Comparison of ENCODE assay signal across 23 mouse cellular contexts in genomic region chr5:140382688-140383087, GRCm38 (mm10). TPM values are rescaled to one million over a fixed set of nuclear protein-coding genes. Genes with fewer than 3 reads are reported as not detected.
DNase-seq lines count a peak whose midpoint lies in the region; ATAC-seq and TF ChIP-seq lines count a peak whose summit lies in the region.
"Had no signal": no experiment of that assay in that cellular context is flagged by ENCODE, and none has a peak within 500 bp of the region (broad histone marks: within the 10 kb centered on the region; RNA-seq: fewer than 3 reads in every experiment).

No protein-coding gene starts in this region.

- ATAC-seq in heart, embryonic 13.5 days (ENCODE audit: extremely low read depth, insufficient number of reproducible peaks, low FRiP score, low TSS enrichment): no peak
- no peak for ATAC-seq in heart, embryonic 12.5 days (ENCODE audit: insufficient number of reproducible peaks, low FRiP score)
- peak; percentile 51 for ATAC-seq in granulocyte monocyte progenitor cell, adult 5-6 weeks (replicated peaks; ENCODE audit: poor library complexity, severe bottlenecking)
- ATAC-seq: forebrain, embryonic 13.5 days; hindbrain, postnatal 0 days; intestine, postnatal 0 days; lung, postnatal 0 days; midbrain, embryonic 16.5 days had no signal

- no peaks in the 10 kb centered on the region for H3K9me3 ChIP-seq in heart, embryonic 13.5 days
- no peaks in the 10 kb centered on the region for H3K9me3 ChIP-seq in heart, embryonic 12.5 days (replicated peaks)
- H3K9me3 ChIP-seq: forebrain, embryonic 13.5 days; liver, embryonic 15.5 days; stomach, embryonic 15.5 days had no signal

- no peaks in the 10 kb centered on the region for H3K36me3 ChIP-seq in heart, embryonic 13.5 days
- H3K36me3 ChIP-seq in heart, embryonic 12.5 days: no peaks in the 10 kb centered on the region
- no peaks in the 10 kb centered on the region for H3K36me3 ChIP-seq in thymus, adult 2 months (ENCODE audit: control insufficient read depth, insufficient read depth, low read length)
- H3K36me3 ChIP-seq: liver, embryonic 15.5 days; stomach, embryonic 15.5 days had no signal

- no peak overlapping the region for H3K4me3 ChIP-seq in heart, embryonic 13.5 days
- H3K4me3 ChIP-seq in heart, embryonic 12.5 days: no peak overlapping the region
- H3K4me3 ChIP-seq in thymus, adult 2 months (ENCODE audit: control insufficient read depth, insufficient read depth, low read length): no peak overlapping the region
- H3K4me3 ChIP-seq: forebrain, embryonic 13.5 days; layer of hippocampus, adult 2 months; liver, embryonic 15.5 days; stomach, embryonic 15.5 days had no signal

- no peak for DNase-seq in thymus, adult 2 months
- DNase-seq in thymus, adult 18-20 months: no peak
- DNase-seq in layer of hippocampus, adult 18-20 months (ENCODE audit: low spot score in 2 of 2): no peak
- DNase-seq in embryo, embryonic 9.5 days (ENCODE audit: extremely low spot score): no peak
- no peak for DNase-seq in adrenal gland, postnatal 36 days
- DNase-seq: adrenal gland, adult 8-10 months; cerebellum, adult 18-20 months; cerebellum, postnatal 25 days; gastrocnemius, postnatal 25 days; kidney, postnatal 10 days; layer of hippocampus, postnatal 36 days; retina, postnatal 1 day had no signal

- peaks cover 46% of the 10 kb centered on the region for H3K4me1 ChIP-seq in heart, embryonic 13.5 days
- H3K4me1 ChIP-seq in heart, embryonic 12.5 days (replicated peaks): peaks cover 44% of the 10 kb centered on the region
- no peaks in the 10 kb centered on the region; the same call in none of the 2 replicates for H3K4me1 ChIP-seq in thymus, adult 2 months (replicated peaks; ENCODE audit: control insufficient read depth, insufficient read depth, low read length)

- H3K27ac ChIP-seq in heart, embryonic 13.5 days (replicated peaks): no peak overlapping the region
- no peak overlapping the region for H3K27ac ChIP-seq in heart, embryonic 12.5 days (ENCODE audit: poor library complexity, severe bottlenecking)
- peak overlapping the region; percentile 60; the same call in 1 of the 2 replicates for H3K27ac ChIP-seq in thymus, adult 2 months (ENCODE audit: control insufficient read depth, insufficient read depth, low read length)
- H3K27ac ChIP-seq: forebrain, embryonic 13.5 days; hindbrain, postnatal 0 days; layer of hippocampus, adult 2 months; liver, embryonic 15.5 days; stomach, embryonic 15.5 days had no signal

- H3K9ac ChIP-seq in heart, embryonic 13.5 days: peak overlapping the region; percentile 47; the same call in 1 of the 2 replicates
- H3K9ac ChIP-seq in heart, embryonic 12.5 days: no peak overlapping the region
- H3K9ac ChIP-seq: forebrain, embryonic 13.5 days; liver, embryonic 15.5 days; stomach, embryonic 15.5 days had no signal

- TF ChIP-seq CTCF in thymus, adult 2 months (IDR thresholded peaks at IDR 0.05; ENCODE audit: borderline replicate concordance, control insufficient read depth, extremely low read depth, insufficient read depth, low read length, poor library complexity): no peak

- H3K4me2 ChIP-seq in heart, embryonic 13.5 days: no peak overlapping the region
- H3K4me2 ChIP-seq in heart, embryonic 12.5 days: no peak overlapping the region
- H3K4me2 ChIP-seq: forebrain, embryonic 13.5 days; liver, embryonic 15.5 days; stomach, embryonic 15.5 days had no signal

- H3K27me3 ChIP-seq in heart, embryonic 13.5 days (replicated peaks): no peaks in the 10 kb centered on the region
- no peaks in the 10 kb centered on the region for H3K27me3 ChIP-seq in heart, embryonic 12.5 days (replicated peaks)
- H3K27me3 ChIP-seq in thymus, adult 2 months (ENCODE audit: control insufficient read depth, insufficient read depth, low read length): no peaks in the 10 kb centered on the region
- H3K27me3 ChIP-seq: forebrain, embryonic 13.5 days; liver, embryonic 15.5 days; stomach, embryonic 15.5 days had no signal

- 83% methylated on average over 6 of the region's 6 CpGs for WGBS in heart, embryonic 13.5 days
- WGBS in heart, embryonic 12.5 days: 89% methylated on average over 6 of the region's 6 CpGs
- WGBS in thymus, adult 2 months: 27% methylated on average over 6 of the region's 6 CpGs

- TF ChIP-seq POLR2A in thymus, adult 2 months (IDR thresholded peaks at IDR 0.05; ENCODE audit: control insufficient read depth, extremely low read depth, insufficient read depth, low read length, poor library complexity): no peak

RNA-seq across cellular contexts. Expression of gene Snx8, which starts 6.4 kb away (rescaled TPM):
- 15.0 and 16.1 TPM in 2 replicates for polyA plus RNA-seq in heart, embryonic 13.5 days (2015; fragmentation: Nextera tagmentation; extraction: Ambion mirVana)
- polyA plus RNA-seq in heart, embryonic 12.5 days (2016; fragmentation: Nextera tagmentation; extraction: Ambion mirVana): 15.2 and 16.5 TPM in 2 replicates
- polyA plus RNA-seq in thymus, adult 2 months (2012; rRNA removed): 12.4 and 14.7 TPM in 2 replicates
- 8.9 and 12.8 TPM in 2 replicates for total RNA-seq in granulocyte monocyte progenitor cell, adult 5-6 weeks (2014; fragmentation: Nextera tagmentation)
- total RNA-seq in granulocyte monocyte progenitor cell, adult 5-6 weeks (2017): 7.3 and 9.1 TPM in 2 replicates
- 10 to 100 TPM; 11.3 to 12.2 TPM for total RNA-seq in layer of hippocampus, adult 18-20 months (2021)
- 10 to 100 TPM; 16.7 to 20.7 TPM for total RNA-seq in adrenal gland, postnatal 36 days (2021)

RNA-seq across cellular contexts. Expression of gene Eif3b, which starts 36.4 kb away (rescaled TPM):
- 80.5 and 82.6 TPM in 2 replicates for polyA plus RNA-seq in heart, embryonic 13.5 days (2015; fragmentation: Nextera tagmentation; extraction: Ambion mirVana)
- polyA plus RNA-seq in heart, embryonic 12.5 days (2016; fragmentation: Nextera tagmentation; extraction: Ambion mirVana): 128 and 138 TPM in 2 replicates
- 114 and 121 TPM in 2 replicates for polyA plus RNA-seq in thymus, adult 2 months (2012; rRNA removed)
- 237 and 268 TPM in 2 replicates for total RNA-seq in granulocyte monocyte progenitor cell, adult 5-6 weeks (2014; fragmentation: Nextera tagmentation)
- total RNA-seq in granulocyte monocyte progenitor cell, adult 5-6 weeks (2017): 200 and 239 TPM in 2 replicates
- 10 to 100 TPM; 90.4 to 96.3 TPM for total RNA-seq in layer of hippocampus, adult 18-20 months (2021)
- 100 to 1,000 TPM; 175 to 197 TPM for total RNA-seq in adrenal gland, postnatal 36 days (2021)

RNA-seq across cellular contexts. Expression of gene Mrm2, which starts 51.0 kb away (rescaled TPM):
- polyA plus RNA-seq in heart, embryonic 13.5 days (2015; fragmentation: Nextera tagmentation; extraction: Ambion mirVana): 14.7 and 15.1 TPM in 2 replicates
- polyA plus RNA-seq in heart, embryonic 12.5 days (2016; fragmentation: Nextera tagmentation; extraction: Ambion mirVana): 12.8 and 15.2 TPM in 2 replicates
- 9.0 and 10.0 TPM in 2 replicates for polyA plus RNA-seq in thymus, adult 2 months (2012; rRNA removed)
- total RNA-seq in granulocyte monocyte progenitor cell, adult 5-6 weeks (2014; fragmentation: Nextera tagmentation): 6.3 and 11.2 TPM in 2 replicates
- 7.7 and 9.3 TPM in 2 replicates for total RNA-seq in granulocyte monocyte progenitor cell, adult 5-6 weeks (2017)
- 10 to 100 TPM in 1 of 2 experiments, 1 to 10 TPM in 1; 9.0 to 11.8 TPM for total RNA-seq in layer of hippocampus, adult 18-20 months (2021)
- 10 to 100 TPM; 13.7 to 15.6 TPM for total RNA-seq in adrenal gland, postnatal 36 days (2021)
